Mouse (Mus musculus): ENCODE results near the gene Cog8.

The Cog8 gene

GRCm38 (mm10) chr8:107014915-107015314, 41.6 kb downstream of the Cog8 start:
- TF ChIP-seq GATA4 (IDR thresholded peaks at IDR 0.05; ENCODE audit: insufficient replicate concordance, low read length), result no peak

DNA sequence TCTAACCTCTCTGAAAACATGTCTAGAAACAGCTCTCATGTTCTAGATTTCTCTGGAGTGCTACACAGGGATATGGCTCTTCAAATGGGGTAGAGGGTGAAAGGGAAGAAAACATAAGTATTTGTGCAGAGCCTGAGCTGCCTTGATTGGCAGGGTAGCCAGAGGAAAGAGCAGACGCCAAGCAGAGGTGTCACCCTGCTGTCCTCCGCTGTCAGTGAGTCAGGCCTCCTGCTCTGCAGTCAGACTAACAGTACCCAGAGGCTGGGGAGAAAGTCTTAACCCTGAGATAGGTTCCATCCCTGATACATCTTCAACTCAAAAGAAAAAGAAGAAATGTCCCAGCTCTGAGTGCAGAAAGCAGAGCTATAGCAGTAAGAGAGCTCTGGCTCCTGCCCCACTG, 43.8 kb downstream of the Cog8 start:
- TF ChIP-seq GATA4 (IDR thresholded peaks at IDR 0.05; ENCODE audit: insufficient replicate concordance, low read length), result no peak

GRCm38 (mm10) chr8:107007795-107008194, 48.7 kb downstream of the Cog8 start:
- TF ChIP-seq GATA4 (IDR thresholded peaks at IDR 0.05; ENCODE audit: insufficient replicate concordance, low read length), result no peak

DNA sequence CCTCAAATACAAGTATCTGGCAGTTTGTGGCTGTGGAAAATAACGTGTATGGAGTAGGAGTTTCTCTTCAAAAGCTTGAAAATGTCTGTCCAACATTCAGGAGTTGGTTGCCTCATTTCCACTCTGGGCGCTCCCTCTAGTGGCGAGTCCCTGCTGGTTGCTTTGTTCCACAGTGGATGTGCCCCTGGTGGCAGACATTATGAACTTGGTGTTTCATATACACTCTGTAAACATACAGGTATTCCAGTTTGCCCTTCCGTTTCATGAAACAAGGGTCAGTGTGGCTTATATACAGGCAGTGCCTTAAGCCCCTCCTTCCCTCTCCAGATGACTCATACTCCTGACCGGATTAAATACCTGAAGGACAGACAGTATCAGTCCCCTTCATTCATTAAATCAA, 54.0 kb downstream of the Cog8 start:
- no peak for TF ChIP-seq GATA4 (IDR thresholded peaks at IDR 0.05; ENCODE audit: insufficient replicate concordance, low read length)

- no peak for TF ChIP-seq GATA4 (IDR thresholded peaks at IDR 0.05; ENCODE audit: insufficient replicate concordance, low read length)
These were observed 57.4 kb downstream of the Cog8 start for GRCm38 (mm10) chr8:106999068-106999467.

DNA sequence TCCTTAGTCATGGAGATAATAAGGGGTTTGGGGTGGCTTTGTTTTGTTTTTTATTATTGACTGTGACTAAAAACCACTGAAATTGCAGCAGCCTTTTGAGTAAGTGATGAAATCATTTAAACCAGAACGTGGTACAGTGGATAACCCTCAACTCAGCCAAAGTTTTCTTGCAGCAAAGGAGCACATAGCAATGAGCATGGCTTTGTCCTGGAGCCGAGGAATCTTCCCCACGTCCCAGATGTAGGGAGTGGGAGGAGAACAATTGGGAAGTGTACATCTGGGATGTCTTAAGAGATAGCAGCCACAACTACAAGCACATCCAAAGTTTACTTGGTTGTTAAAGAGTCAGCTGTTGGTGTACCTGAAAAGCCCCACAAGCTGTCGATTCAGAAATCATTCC, 59.1 kb downstream of the Cog8 start:
- no peak for TF ChIP-seq GATA4 (IDR thresholded peaks at IDR 0.05; ENCODE audit: insufficient replicate concordance, low read length)
